Mouse (Mus musculus) hindbrain, embryonic 11.5 days (tissue): ENCODE measurements around the gene Iqsec1. TPM values are rescaled to one million over a fixed set of nuclear protein-coding genes. Genes with fewer than 3 reads are reported as not detected.

ENCODE experiments used
- ATAC-seq: fragments of 200-750 bp; cut with Nextera tagmentation; 2 replicates; pipeline ENCODE4 v1.8.0; 2017; ENCODE audit warnings: mild to moderate bottlenecking, moderate TSS enrichment, moderate library complexity; ENCODE audit not compliant: low FRiP score
- DNase-seq: peaks from one replicate; pipeline ENCODE4 v3.0.0-alpha.2; 2015; ENCODE audit warnings: low spot score
- H3K27ac ChIP-seq: fragments of 300-500 bp; sonication (generic); 2 replicates; pipeline ENCODE4 v1.5.1; 2014; ENCODE audit warnings: mild to moderate bottlenecking, low read depth, low read length
- H3K27me3 ChIP-seq: fragments of 300-500 bp; sonication (generic); 2 replicates; pipeline ENCODE4 v1.6.1; 2014; ENCODE audit warnings: mild to moderate bottlenecking, low read length, moderate library complexity, mixed read lengths; ENCODE audit not compliant: control insufficient read depth, insufficient read depth
- H3K36me3 ChIP-seq: fragments of 300-500 bp; sonication (generic); 2 replicates; pipeline ENCODE4 v1.6.1; 2014; ENCODE audit warnings: mild to moderate bottlenecking, low read length, moderate library complexity, mixed read lengths; ENCODE audit not compliant: control insufficient read depth, insufficient read depth
- H3K4me1 ChIP-seq: fragments of 300-500 bp; sonication (generic); replicated peaks from 2 replicates; pipeline ENCODE4 v1.6.1; 2014; ENCODE audit warnings: low read length, mixed read lengths; ENCODE audit not compliant: control insufficient read depth, insufficient read depth
- H3K4me2 ChIP-seq: fragments of 300-500 bp; sonication (generic); replicated peaks from 2 replicates; pipeline ENCODE4 v1.6.1; 2014; ENCODE audit warnings: mild to moderate bottlenecking, low read depth, low read length
- H3K4me3 ChIP-seq: fragments of 300-500 bp; sonication (generic); 2 replicates; pipeline ENCODE4 v1.5.1; 2014; ENCODE audit warnings: low read depth, low read length
- H3K9ac ChIP-seq: fragments of 300-500 bp; sonication (generic); 2 replicates; pipeline ENCODE4 v1.6.1; 2014; ENCODE audit warnings: low read depth, low read length
- H3K9me3 ChIP-seq: fragments of 300-500 bp; sonication (generic); 2 replicates; pipeline ENCODE4 v1.6.1; 2016; ENCODE audit warnings: low read length; ENCODE audit not compliant: control insufficient read depth
- WGBS: fragments of 180-500 bp; shearing (Covaris S2); extraction: QIAGEN DNeasy Blood & Tissue Kit; methylation state at CpG from one replicate; pipeline ENCODE4 v1.1.7; 2014; 5-methylcytosine and 5-hydroxymethylcytosine counted together
- polyA plus RNA-seq: library from polyadenylated mRNA; unstranded; fragments of >200 nt; fragmentation: Nextera tagmentation; extraction: Ambion mirVana; gene quantifications from 2 replicates; pipeline ENCODE4 v1.2.1, GENCODE M21; 2014

The Iqsec1 gene
- polyA plus RNA-seq, 1 experiment from 2014 or later = 22.4 TPM

- H3K4me2 ChIP-seq = no peak overlapping the region
- no peak overlapping the region for H3K4me3 ChIP-seq
- no peaks in the 10 kb centered on the region for H3K36me3 ChIP-seq
- peaks cover 9% of the 10 kb centered on the region for H3K4me1 ChIP-seq
- no peak overlapping the region for H3K27ac ChIP-seq
- WGBS = 39% methylated on average over 4 of the region's 4 CpGs
- H3K9ac ChIP-seq = no peak overlapping the region
- no peaks in the 10 kb centered on the region for H3K9me3 ChIP-seq
- DNase-seq = no peak
- no peak for ATAC-seq
- no peaks in the 10 kb centered on the region; the same call in 1 of the 2 replicates for H3K27me3 ChIP-seq
These were observed 257.2 kb downstream of the Iqsec1 start for GRCm38 (mm10) chr6:90731327-90731726.

DNA sequence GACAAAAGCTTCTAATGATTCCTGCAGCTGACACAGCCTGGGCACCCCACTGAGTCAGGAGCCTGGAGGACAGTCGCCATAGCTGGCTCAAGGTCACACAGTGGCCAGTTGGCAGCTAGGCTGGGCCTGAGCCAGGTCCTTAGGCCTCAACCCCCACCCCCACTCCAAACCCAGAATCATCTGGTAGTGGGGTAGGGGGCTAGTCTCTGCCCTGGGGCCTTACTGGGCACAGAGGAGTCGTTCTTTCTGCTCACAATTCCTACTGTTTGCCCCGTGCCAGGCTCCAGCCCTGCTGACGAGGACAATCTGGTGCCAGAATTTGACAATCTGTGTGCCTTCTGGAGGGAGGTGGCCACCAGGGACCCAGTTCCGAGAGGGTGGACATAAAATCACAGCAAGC, 258.7 kb downstream of the Iqsec1 start:
- WGBS = 37% methylated on average over 5 of the region's 5 CpGs
- Histone ChIP-seq H3K9ac (0 out of 2 replicates have a peak overlapping the region, but pooled peaks have one; percentile 11), H3K27me3 (no peaks in the 10 kb centered on the region), H3K27ac (no peak overlapping the region), H3K9me3 (no peaks in the 10 kb centered on the region), H3K4me1 (peaks cover 4% of the 10 kb centered on the region), H3K4me2 (no peak overlapping the region), H3K36me3 (no peaks in the 10 kb centered on the region), H3K4me3 (no peak overlapping the region)
- no peak for ATAC-seq
- DNase-seq = no peak

DNA sequence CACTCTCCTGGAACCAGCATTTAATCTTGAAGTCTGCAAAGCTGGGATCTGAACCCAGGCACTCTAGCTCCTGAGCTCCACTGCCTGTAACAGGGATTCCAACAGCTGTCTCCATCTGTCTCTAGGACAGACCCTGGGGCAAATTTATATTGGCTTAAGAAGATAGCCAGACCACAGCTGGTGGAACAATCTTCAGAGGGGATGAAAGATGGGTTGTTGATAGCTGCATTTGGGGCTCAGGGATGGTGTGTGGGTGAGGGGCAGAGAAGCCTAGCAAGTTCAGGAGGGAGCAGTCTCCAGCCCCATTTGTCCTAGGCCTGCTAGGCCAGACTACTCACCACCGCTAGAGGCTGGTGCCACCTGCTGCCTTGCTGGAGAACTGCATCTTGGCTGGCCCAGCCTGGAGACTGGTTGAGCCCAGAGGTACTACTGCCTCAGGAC, 260.0 kb downstream of the Iqsec1 start:
- DNase-seq (peak; percentile 86), ATAC-seq (peak; percentile 76)
- Histone ChIP-seq H3K9ac (no peak overlapping the region), H3K4me1 (peaks cover 4% of the 10 kb centered on the region), H3K9me3 (no peaks in the 10 kb centered on the region), H3K4me2 (no peak overlapping the region), H3K27ac (no peak overlapping the region), H3K27me3 (no peaks in the 10 kb centered on the region), H3K36me3 (no peaks in the 10 kb centered on the region), H3K4me3 (no peak overlapping the region)
- WGBS = 0% methylated on average over 1 of the region's 1 CpGs

- Histone ChIP-seq H3K9ac (no peak overlapping the region), H3K27ac (no peak overlapping the region)
- WGBS = 75% methylated on average over 3 of the region's 3 CpGs
These were observed 260.7 kb downstream of the Iqsec1 start for GRCm38 (mm10) chr6:90727826-90728225.

DNA sequence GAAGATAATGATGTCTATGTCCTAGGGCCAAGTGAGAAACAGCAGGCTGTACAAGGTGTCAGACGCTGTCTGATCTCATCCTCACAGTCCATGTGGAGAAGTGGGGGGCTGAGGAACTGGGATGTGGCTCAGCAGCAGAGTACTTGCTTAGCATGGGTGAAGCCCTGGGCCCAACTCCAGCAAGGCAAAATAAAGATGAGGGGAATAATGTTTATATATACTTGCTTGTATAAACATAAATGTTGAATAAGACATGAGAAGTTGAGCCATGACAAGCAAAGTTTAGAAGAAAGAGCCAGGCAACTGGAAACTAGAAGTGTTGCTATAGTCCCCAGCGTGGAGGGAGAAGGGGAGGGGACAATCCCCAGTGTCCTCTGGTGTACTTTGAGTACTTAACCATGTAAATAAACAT, 261.8 kb downstream of the Iqsec1 start:
- H3K27ac ChIP-seq = no peak overlapping the region
- no peak overlapping the region for H3K4me2 ChIP-seq
- H3K9ac ChIP-seq = no peak overlapping the region
- ATAC-seq (no peak), DNase-seq (no peak)
- no peaks in the 10 kb centered on the region for H3K27me3 ChIP-seq
- WGBS = 76% methylated on average over 2 of the region's 2 CpGs
- peaks cover 4% of the 10 kb centered on the region for H3K4me1 ChIP-seq
- H3K4me3 ChIP-seq = no peak overlapping the region
- H3K9me3 ChIP-seq = no peaks in the 10 kb centered on the region
- H3K36me3 ChIP-seq = no peaks in the 10 kb centered on the region

More at GRCm38 (mm10) chr6:90727826-90728225, 260.7 kb downstream of the Iqsec1 start:
- Histone ChIP-seq H3K27me3 (no peaks in the 10 kb centered on the region), H3K4me1 (peaks cover 4% of the 10 kb centered on the region), H3K9me3 (no peaks in the 10 kb centered on the region), H3K4me3 (no peak overlapping the region), H3K36me3 (no peaks in the 10 kb centered on the region), H3K4me2 (no peak overlapping the region)
- ATAC-seq (no peak), DNase-seq (no peak)

GRCm38 (mm10) chr6:90725526-90725925, 263.0 kb downstream of the Iqsec1 start:
- Histone ChIP-seq H3K27me3 (no peaks in the 10 kb centered on the region), H3K27ac (peak overlapping the region; percentile 37), H3K9me3 (no peaks in the 10 kb centered on the region), H3K4me3 (no peak overlapping the region), H3K4me2 (no peak overlapping the region), H3K36me3 (no peaks in the 10 kb centered on the region), H3K4me1 (no peaks in the 10 kb centered on the region; the same call in 1 of the 2 replicates), H3K9ac (no peak overlapping the region)
- WGBS = 69% methylated on average over 1 of the region's 1 CpGs
- ATAC-seq (peak; percentile 32), DNase-seq (peak; percentile 46)

DNA sequence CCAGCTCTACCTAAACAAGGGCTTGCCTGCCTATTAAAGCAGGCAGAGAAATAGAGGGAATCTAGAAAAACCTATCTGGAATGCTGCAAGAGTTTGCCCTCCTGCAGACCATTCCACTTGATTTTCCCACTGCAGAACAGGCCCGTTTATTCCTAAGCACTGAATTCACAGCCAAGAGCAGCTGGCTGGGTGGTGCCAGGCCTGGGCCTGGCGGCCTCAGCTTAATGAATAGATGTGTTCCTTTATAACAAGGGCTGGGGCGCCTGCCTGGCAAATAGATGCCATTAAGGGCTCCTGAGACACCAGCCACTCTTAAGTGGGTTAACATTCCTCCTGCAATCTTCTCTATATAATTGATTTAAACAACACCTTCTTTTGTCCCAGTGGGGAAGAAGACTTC, 265.5 kb downstream of the Iqsec1 start:
- Histone ChIP-seq H3K9me3 (no peaks in the 10 kb centered on the region), H3K36me3 (no peaks in the 10 kb centered on the region), H3K27ac (no peak overlapping the region), H3K4me2 (no peak overlapping the region), H3K4me1 (no peaks in the 10 kb centered on the region), H3K4me3 (no peak overlapping the region), H3K9ac (no peak overlapping the region), H3K27me3 (no peaks in the 10 kb centered on the region)
- WGBS = 81% methylated on average over 3 of the region's 3 CpGs
- ATAC-seq = no peak
- DNase-seq = no peak

- H3K4me3 ChIP-seq = no peak overlapping the region
- no peaks in the 10 kb centered on the region for H3K9me3 ChIP-seq
- H3K9ac ChIP-seq = no peak overlapping the region
- no peaks in the 10 kb centered on the region for H3K36me3 ChIP-seq
- H3K27me3 ChIP-seq = no peaks in the 10 kb centered on the region
- H3K4me2 ChIP-seq = no peak overlapping the region
- WGBS = 76% methylated on average over 5 of the region's 5 CpGs
- no peaks in the 10 kb centered on the region for H3K4me1 ChIP-seq
- no peak overlapping the region for H3K27ac ChIP-seq
- ATAC-seq (no peak), DNase-seq (no peak)
These were observed 267.3 kb downstream of the Iqsec1 start for GRCm38 (mm10) chr6:90720996-90721746.

DNA sequence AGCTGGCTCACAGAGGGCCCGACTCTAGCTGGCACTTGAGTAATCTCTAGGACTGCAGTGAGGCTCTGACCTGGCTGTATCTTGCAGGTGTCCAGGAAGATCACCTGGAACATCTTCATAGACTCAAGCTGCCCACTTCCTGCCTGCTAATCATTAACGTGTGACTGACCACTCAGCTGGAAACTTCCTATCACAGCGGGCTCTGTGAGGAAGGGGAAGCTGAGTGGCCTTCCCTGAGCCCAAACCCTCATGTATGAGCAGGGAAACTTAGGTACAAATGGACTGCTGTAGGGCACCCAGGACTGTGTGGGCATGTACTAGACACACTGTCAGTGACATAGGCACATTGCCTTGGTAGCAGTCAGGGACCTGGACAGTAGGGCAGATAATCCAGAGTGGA, 268.3 kb downstream of the Iqsec1 start:
- no peaks in the 10 kb centered on the region for H3K9me3 ChIP-seq
- H3K4me3 ChIP-seq = no peak overlapping the region
- H3K36me3 ChIP-seq = no peaks in the 10 kb centered on the region
- no peak overlapping the region for H3K4me2 ChIP-seq
- 61% methylated on average over 3 of the region's 3 CpGs for WGBS
- no peak overlapping the region for H3K9ac ChIP-seq
- DNase-seq (no peak), ATAC-seq (no peak)
- no peak overlapping the region for H3K27ac ChIP-seq
- H3K27me3 ChIP-seq = no peaks in the 10 kb centered on the region
- H3K4me1 ChIP-seq = peaks cover 3% of the 10 kb centered on the region; the same call in 1 of the 2 replicates
